Mouse (Mus musculus) kidney, embryonic 14.5 days (tissue): Measurements from ENCODE around the gene Blmh. TPM values are rescaled to one million over a fixed set of nuclear protein-coding genes. Genes with fewer than 3 reads are reported as not detected.
A peak's percentile ranks its signal among the peaks of the same experiment; 100 is the strongest.

ENCODE experiments used
- ATAC-seq: fragments of 200-750 bp; cut with Nextera tagmentation; 2 replicates; pipeline ENCODE4 v1.8.0; 2017; ENCODE audit warnings: moderate number of reproducible peaks, mild to moderate bottlenecking, moderate TSS enrichment, moderate library complexity; ENCODE audit not compliant: low FRiP score, low TSS enrichment
- H3K27ac ChIP-seq: fragments of 300-500 bp; sonication (generic); 2 replicates; pipeline ENCODE4 v1.5.1; 2014; ENCODE audit warnings: low read depth, mild to moderate bottlenecking, low read length, moderate library complexity, mixed read lengths
- H3K27me3 ChIP-seq: fragments of 300-500 bp; sonication (generic); 2 replicates; pipeline ENCODE4 v1.6.1; 2014; ENCODE audit warnings: mild to moderate bottlenecking, low read length; ENCODE audit not compliant: control insufficient read depth, insufficient read depth
- H3K36me3 ChIP-seq: fragments of 300-500 bp; sonication (generic); 2 replicates; pipeline ENCODE4 v1.6.1; 2014; ENCODE audit warnings: low read length, mixed read lengths; ENCODE audit not compliant: control insufficient read depth, insufficient read depth
- H3K4me1 ChIP-seq: fragments of 300-500 bp; sonication (generic); 2 replicates; pipeline ENCODE4 v1.6.1; 2014; ENCODE audit warnings: low read length, mixed read lengths; ENCODE audit not compliant: control insufficient read depth, insufficient read depth
- H3K4me2 ChIP-seq: fragments of 300-500 bp; sonication (generic); replicated peaks from 2 replicates; pipeline ENCODE4 v1.6.1; 2014; ENCODE audit warnings: low read depth, mild to moderate bottlenecking, low read length
- H3K4me3 ChIP-seq: fragments of 300-500 bp; sonication (generic); 2 replicates; pipeline ENCODE4 v1.5.1; 2014; ENCODE audit warnings: mild to moderate bottlenecking, low read length
- H3K9ac ChIP-seq: fragments of 300-500 bp; sonication (generic); 2 replicates; pipeline ENCODE4 v1.6.1; 2014; ENCODE audit warnings: low read depth, mild to moderate bottlenecking, low read length, moderate library complexity
- H3K9me3 ChIP-seq: fragments of 300-500 bp; sonication (generic); 2 replicates; pipeline ENCODE4 v1.6.1; 2016; ENCODE audit warnings: low read length; ENCODE audit not compliant: control insufficient read depth
- WGBS: fragments of 180-500 bp; shearing (Covaris S2); extraction: QIAGEN DNeasy Blood & Tissue Kit; methylation state at CpG from one replicate; pipeline ENCODE4 v1.1.7; 2014; 5-methylcytosine and 5-hydroxymethylcytosine counted together
- polyA plus RNA-seq: library from polyadenylated mRNA; unstranded; fragments of >200 nt; fragmentation: Nextera tagmentation; extraction: Ambion mirVana; gene quantifications from 2 replicates; pipeline ENCODE4 v1.2.1, GENCODE M21; 2014

Gene Blmh
- polyA plus RNA-seq, 1 experiment from 2014 or later = 160 TPM

- Histone ChIP-seq H3K27me3 (no peaks in the 10 kb centered on the region), H3K36me3 (peaks cover 7% of the 10 kb centered on the region; the same call in 1 of the 2 replicates), H3K9ac (peak overlapping the region; percentile 85), H3K9me3 (no peaks in the 10 kb centered on the region), H3K27ac (peak overlapping the region; percentile 85), H3K4me1 (peaks cover 13% of the 10 kb centered on the region), H3K4me2 (peak overlapping the region; percentile 80), H3K4me3 (peak overlapping the region; percentile 80)
- 67% methylated on average over 6 of the region's 6 CpGs for WGBS
- no peak for ATAC-seq
Measured at GRCm38 (mm10) chr11:76944839-76945238, 20.2 kb downstream of the Blmh start.

DNA sequence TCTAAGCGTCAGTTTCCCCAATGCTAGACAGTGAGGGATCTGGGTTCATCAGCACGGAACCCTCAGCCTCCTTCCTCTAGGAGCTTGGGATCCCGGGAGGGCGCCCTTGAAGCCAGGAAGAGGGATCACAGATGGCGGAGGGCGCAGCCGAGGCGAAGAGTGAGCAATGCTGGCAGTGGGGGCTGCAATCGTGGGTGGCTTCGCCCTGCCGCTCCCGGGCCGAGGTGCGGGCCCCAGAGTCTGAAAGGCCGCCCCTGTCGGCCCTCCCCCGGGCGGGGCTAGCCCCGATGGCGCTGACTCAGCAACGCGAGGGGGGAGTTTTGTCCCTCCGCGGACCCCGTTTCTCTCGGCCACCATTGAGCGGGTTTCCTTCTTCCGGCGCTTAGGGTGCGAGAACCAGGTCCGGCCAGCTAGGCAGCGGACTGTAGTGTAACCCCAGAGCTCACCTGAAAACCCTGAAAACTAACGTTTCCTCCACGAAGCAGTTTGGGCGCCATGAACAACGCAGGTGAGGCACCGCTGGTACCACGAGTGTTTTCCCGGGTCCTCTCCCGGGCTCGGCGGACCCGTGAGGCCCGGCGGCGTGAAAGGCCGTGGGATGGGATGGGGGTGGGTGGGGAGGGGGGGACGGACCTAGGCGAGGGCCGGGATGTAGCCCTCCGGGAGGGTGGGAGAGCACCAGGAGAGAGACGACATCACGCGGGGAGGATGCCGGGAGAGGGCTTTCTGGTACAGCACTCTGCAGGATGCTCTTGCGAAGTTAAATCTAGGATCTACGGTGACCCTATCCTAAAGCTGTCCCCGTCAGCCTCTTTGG is 21.0 kb downstream of the Blmh start:
- Histone ChIP-seq H3K4me2 (peak overlapping the region; percentile 80), H3K4me3 (peak overlapping the region; percentile 80), H3K36me3 (peaks cover 12% of the 10 kb centered on the region; the same call in 1 of the 2 replicates), H3K9me3 (no peaks in the 10 kb centered on the region), H3K4me1 (peaks cover 13% of the 10 kb centered on the region), H3K9ac (peak overlapping the region; percentile 85), H3K27ac (peak overlapping the region; percentile 85), H3K27me3 (no peaks in the 10 kb centered on the region)
- peak; percentile 96 for ATAC-seq
- WGBS = under 1% methylated on average over 57 of the region's 58 CpGs

GRCm38 (mm10) chr11:76946203-76946585 is 21.6 kb downstream of the Blmh start:
- Histone ChIP-seq H3K27ac (peak overlapping the region; percentile 53; the same call in 1 of the 2 replicates), H3K27me3 (no peaks in the 10 kb centered on the region), H3K9ac (peak overlapping the region; percentile 85), H3K4me3 (peak overlapping the region; percentile 80), H3K4me1 (peaks cover 13% of the 10 kb centered on the region), H3K36me3 (peaks cover 18% of the 10 kb centered on the region), H3K4me2 (peak overlapping the region; percentile 80), H3K9me3 (no peaks in the 10 kb centered on the region)
- ATAC-seq = peak; percentile 24; the same call in 1 of the 2 replicates
- WGBS = 1% methylated on average over 8 of the region's 8 CpGs

DNA sequence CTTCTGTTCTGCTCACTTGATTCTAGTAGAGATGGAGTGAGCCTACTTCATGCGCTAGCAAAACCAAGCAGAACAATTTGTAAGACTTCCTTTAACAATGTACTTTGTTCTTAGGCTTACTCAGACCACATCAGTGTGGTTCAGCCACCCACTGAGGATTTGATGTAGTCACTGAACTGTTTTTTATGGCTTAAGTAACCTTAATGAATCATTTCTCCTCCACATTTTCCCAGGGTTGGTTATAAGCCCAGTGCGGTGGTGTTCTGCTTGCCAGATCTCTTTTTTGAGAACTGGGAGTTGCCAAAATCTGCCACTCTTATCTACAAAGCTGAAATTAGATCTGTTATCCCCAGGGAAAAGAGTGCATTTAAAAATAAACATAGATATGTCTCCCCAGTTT is 28.9 kb downstream of the Blmh start:
- no peak overlapping the region for H3K4me3 ChIP-seq
- 77% methylated on average over 2 of the region's 2 CpGs for WGBS
- H3K36me3 ChIP-seq = peaks cover 86% of the 10 kb centered on the region
- no peak overlapping the region for H3K4me2 ChIP-seq
- H3K9me3 ChIP-seq = no peaks in the 10 kb centered on the region
- no peaks in the 10 kb centered on the region for H3K4me1 ChIP-seq
- no peak overlapping the region for H3K27ac ChIP-seq
- H3K27me3 ChIP-seq = no peaks in the 10 kb centered on the region
- no peak for ATAC-seq
- no peak overlapping the region for H3K9ac ChIP-seq

- Histone ChIP-seq H3K4me2 (no peak overlapping the region), H3K9ac (no peak overlapping the region)
Measured at GRCm38 (mm10) chr11:76965703-76966102, 41.1 kb downstream of the Blmh start.

GRCm38 (mm10) chr11:76970328-76970727 is 45.7 kb downstream of the Blmh start:
- H3K9ac ChIP-seq = no peak overlapping the region
- no peak overlapping the region for H3K4me3 ChIP-seq
- no peaks in the 10 kb centered on the region for H3K4me1 ChIP-seq
- H3K27ac ChIP-seq = no peak overlapping the region
- H3K9me3 ChIP-seq = no peaks in the 10 kb centered on the region
- H3K36me3 ChIP-seq = peaks cover 92% of the 10 kb centered on the region
- no peaks in the 10 kb centered on the region for H3K27me3 ChIP-seq
- no peak overlapping the region for H3K4me2 ChIP-seq
- ATAC-seq = no peak
- 94% methylated on average over 2 of the region's 2 CpGs for WGBS

More at GRCm38 (mm10) chr11:76965703-76966102, 41.1 kb downstream of the Blmh start:
- Histone ChIP-seq H3K27me3 (no peaks in the 10 kb centered on the region), H3K4me3 (no peak overlapping the region), H3K27ac (no peak overlapping the region), H3K4me1 (no peaks in the 10 kb centered on the region), H3K9me3 (no peaks in the 10 kb centered on the region), H3K36me3 (peaks cover 88% of the 10 kb centered on the region)
- 96% methylated on average over 3 of the region's 3 CpGs for WGBS
- no peak for ATAC-seq

DNA sequence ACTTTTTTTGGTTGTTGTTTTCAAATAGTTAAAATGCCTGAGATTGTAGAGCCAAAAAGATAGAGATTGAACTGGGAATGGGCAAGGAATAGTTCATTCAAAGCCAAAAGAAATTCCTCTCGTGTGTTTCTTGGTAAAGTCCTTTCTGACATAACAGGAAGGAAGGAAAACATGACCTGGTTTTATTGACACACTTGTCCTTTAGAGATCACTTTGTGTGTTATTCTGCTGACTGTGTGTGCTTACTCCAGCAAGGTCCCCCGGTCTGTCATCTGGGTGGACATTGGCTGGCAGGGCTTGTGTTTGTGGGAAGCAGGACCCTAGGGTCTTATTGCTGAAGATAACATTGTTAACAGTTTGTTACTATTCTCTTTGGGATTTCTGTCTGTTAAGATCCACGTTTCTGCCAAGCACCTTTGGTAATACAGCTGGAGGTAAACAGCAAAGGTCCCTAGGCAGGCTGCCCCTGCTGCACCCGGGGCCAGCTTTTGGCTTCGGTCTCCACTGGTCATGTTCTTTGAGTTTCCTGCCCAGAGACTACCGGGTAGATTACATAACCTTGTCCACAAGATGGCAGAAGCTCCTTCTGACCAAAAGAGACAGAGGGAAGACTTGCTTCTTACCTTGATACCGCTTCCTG is 50.2 kb downstream of the Blmh start:
- no peak overlapping the region for H3K4me3 ChIP-seq
- no peak overlapping the region for H3K9ac ChIP-seq
- H3K36me3 ChIP-seq = peaks cover 85% of the 10 kb centered on the region
- 84% methylated on average over 7 of the region's 7 CpGs for WGBS
- ATAC-seq = no peak
- H3K4me1 ChIP-seq = no peaks in the 10 kb centered on the region
- H3K27me3 ChIP-seq = no peaks in the 10 kb centered on the region
- H3K9me3 ChIP-seq = no peaks in the 10 kb centered on the region
- H3K4me2 ChIP-seq = no peak overlapping the region
- H3K27ac ChIP-seq = no peak overlapping the region

- 66% methylated on average over 5 of the region's 5 CpGs for WGBS
Measured at GRCm38 (mm10) chr11:76981570-76982141, 57.0 kb downstream of the Blmh start.

More at GRCm38 (mm10) chr11:76981570-76982141, 57.0 kb downstream of the Blmh start:
- Histone ChIP-seq H3K27me3 (no peaks in the 10 kb centered on the region), H3K27ac (no peak overlapping the region), H3K9ac (no peak overlapping the region), H3K4me1 (no peaks in the 10 kb centered on the region), H3K36me3 (peaks cover 61% of the 10 kb centered on the region), H3K4me3 (no peak overlapping the region), H3K4me2 (no peak overlapping the region), H3K9me3 (no peaks in the 10 kb centered on the region)
- ATAC-seq = 0 out of 2 replicates have a peak, but pooled peaks have one; percentile 43
